Mouse (Mus musculus): ENCODE data around the gene Ogfod3. TPM values are rescaled to one million over a fixed set of nuclear protein-coding genes. Genes with fewer than 3 reads are reported as not detected.
A peak's percentile ranks its signal among the peaks of the same experiment; 100 is the strongest.

The Ogfod3 gene
- polyA plus RNA-seq (2014; fragmentation: Nextera tagmentation; extraction: Ambion mirVana) = 25.1 and 26.2 TPM in 2 replicates

- peak within 1 kb of the TSS; percentile 60 for H3K4me3 ChIP-seq (ENCODE audit: low read depth, low read length)
- peak within 1 kb of the TSS; percentile 64 for H3K9ac ChIP-seq
- ATAC-seq (ENCODE audit: insufficient read depth) = peak; percentile 98
- H3K27ac ChIP-seq (ENCODE audit: low read depth) = peak within 1 kb of the TSS; percentile 79
- no peak for TF ChIP-seq CTCF (IDR thresholded peaks at IDR 0.05; ENCODE audit: low read depth)
- WGBS = under 1% methylated on average over 68 of the region's 70 CpGs
- DNase-seq = peak; percentile 98
- H3K4me1 ChIP-seq (ENCODE audit: insufficient read depth) = no peaks in the 10 kb centered on the region
- H3K4me2 ChIP-seq = peak within 1 kb of the TSS; percentile 82
- no peaks in the 10 kb centered on the region for H3K9me3 ChIP-seq (ENCODE audit: low read depth, low read length)
- H3K27me3 ChIP-seq (ENCODE audit: insufficient read depth, low read length) = no peaks in the 10 kb centered on the region
- H3K36me3 ChIP-seq (ENCODE audit: insufficient read depth) = peaks cover 17% of the 10 kb centered on the region; the same call in 1 of the 2 replicates
These were observed at the start of gene Ogfod3, which contains the start of gene Hexdc for GRCm38 (mm10) chr11:121204161-121205006. Gene Ogfod3 (minus strand): TSS chr11:121204711. Gene Hexdc (plus strand): TSS chr11:121204433.

- Histone ChIP-seq H3K4me1 (ENCODE audit: insufficient read depth) (no peaks in the 10 kb centered on the region), H3K4me3 (ENCODE audit: low read depth, low read length) (no peak overlapping the region), H3K9me3 (ENCODE audit: low read depth, low read length) (no peaks in the 10 kb centered on the region), H3K27me3 (ENCODE audit: insufficient read depth, low read length) (no peaks in the 10 kb centered on the region), H3K27ac (ENCODE audit: low read depth) (no peak overlapping the region), H3K4me2 (no peak overlapping the region), H3K9ac (no peak overlapping the region), H3K36me3 (ENCODE audit: insufficient read depth) (peaks cover 96% of the 10 kb centered on the region)
- WGBS = 81% methylated on average over 8 of the region's 8 CpGs
- DNase-seq (no peak), ATAC-seq (ENCODE audit: insufficient read depth) (no peak)
- no peak for TF ChIP-seq CTCF (IDR thresholded peaks at IDR 0.05; ENCODE audit: low read depth)
These were observed 45.7 kb upstream of the Ogfod3 start for GRCm38 (mm10) chr11:121250196-121250595.

GRCm38 (mm10) chr11:121239669-121240068, 35.2 kb upstream of the Ogfod3 start:
- Histone ChIP-seq H3K9me3 (ENCODE audit: low read depth, low read length) (no peaks in the 10 kb centered on the region), H3K27me3 (ENCODE audit: insufficient read depth, low read length) (no peaks in the 10 kb centered on the region), H3K4me2 (peak overlapping the region; percentile 68), H3K4me1 (ENCODE audit: insufficient read depth) (no peaks in the 10 kb centered on the region), H3K27ac (ENCODE audit: low read depth) (peak overlapping the region; percentile 42; the same call in 1 of the 2 replicates), H3K9ac (no peak overlapping the region), H3K36me3 (ENCODE audit: insufficient read depth) (peaks cover 53% of the 10 kb centered on the region), H3K4me3 (ENCODE audit: low read depth, low read length) (peak overlapping the region; percentile 74; the same call in 1 of the 2 replicates)
- DNase-seq (no peak), ATAC-seq (ENCODE audit: insufficient read depth) (no peak)
- WGBS = 84% methylated on average over 2 of the region's 2 CpGs
- TF ChIP-seq CTCF (IDR thresholded peaks at IDR 0.05; ENCODE audit: low read depth) = no peak

GRCm38 (mm10) chr11:121237345-121238128, 33.0 kb upstream of the Ogfod3 start:
- TF ChIP-seq CTCF (IDR thresholded peaks at IDR 0.05; ENCODE audit: low read depth) = peak; percentile 61
- Histone ChIP-seq H3K4me2 (peak overlapping the region; percentile 68), H3K36me3 (ENCODE audit: insufficient read depth) (peaks cover 35% of the 10 kb centered on the region), H3K4me3 (ENCODE audit: low read depth, low read length) (peak overlapping the region; percentile 74), H3K9ac (peak overlapping the region; percentile 76), H3K27ac (ENCODE audit: low read depth) (peak overlapping the region; percentile 94), H3K4me1 (ENCODE audit: insufficient read depth) (no peaks in the 10 kb centered on the region), H3K27me3 (ENCODE audit: insufficient read depth, low read length) (no peaks in the 10 kb centered on the region), H3K9me3 (ENCODE audit: low read depth, low read length) (no peaks in the 10 kb centered on the region)
- WGBS = 3% methylated on average over 28 of the region's 28 CpGs
- DNase-seq = peak; percentile 57
- peak; percentile 52 for ATAC-seq (ENCODE audit: insufficient read depth)

GRCm38 (mm10) chr11:121236564-121237344, 32.2 kb upstream of the Ogfod3 start, which contains the start of gene Narf:
Gene Narf (plus strand): TSS chr11:121237253.
- under 1% methylated on average over 50 of the region's 50 CpGs for WGBS
- DNase-seq (peak; percentile 99), ATAC-seq (ENCODE audit: insufficient read depth) (peak; percentile 100)
- H3K27me3 ChIP-seq (ENCODE audit: insufficient read depth, low read length) = no peaks in the 10 kb centered on the region
- H3K9ac ChIP-seq = peak within 1 kb of the TSS; percentile 76
- H3K4me1 ChIP-seq (ENCODE audit: insufficient read depth) = no peaks in the 10 kb centered on the region
- peak within 1 kb of the TSS; percentile 100 for H3K27ac ChIP-seq (ENCODE audit: low read depth)
- H3K4me2 ChIP-seq = peak within 1 kb of the TSS; percentile 68
- H3K4me3 ChIP-seq (ENCODE audit: low read depth, low read length) = peak within 1 kb of the TSS; percentile 74
- peaks cover 27% of the 10 kb centered on the region for H3K36me3 ChIP-seq (ENCODE audit: insufficient read depth)
- peak; percentile 72 for TF ChIP-seq CTCF (IDR thresholded peaks at IDR 0.05; ENCODE audit: low read depth)
- no peaks in the 10 kb centered on the region for H3K9me3 ChIP-seq (ENCODE audit: low read depth, low read length)

- WGBS = 25% methylated on average over 9 of the region's 9 CpGs
These were observed 31.1 kb upstream of the Ogfod3 start for GRCm38 (mm10) chr11:121235475-121236238.

More at GRCm38 (mm10) chr11:121235475-121236238, 31.1 kb upstream of the Ogfod3 start:
- Histone ChIP-seq H3K4me3 (ENCODE audit: low read depth, low read length) (0 out of 2 replicates have a peak overlapping the region, but pooled peaks have one; percentile 74), H3K4me2 (peak overlapping the region; percentile 63), H3K9ac (no peak overlapping the region), H3K27me3 (ENCODE audit: insufficient read depth, low read length) (no peaks in the 10 kb centered on the region), H3K4me1 (ENCODE audit: insufficient read depth) (no peaks in the 10 kb centered on the region), H3K36me3 (ENCODE audit: insufficient read depth) (peaks cover 16% of the 10 kb centered on the region), H3K27ac (ENCODE audit: low read depth) (peak overlapping the region; percentile 100), H3K9me3 (ENCODE audit: low read depth, low read length) (no peaks in the 10 kb centered on the region)
- peak; percentile 50 for TF ChIP-seq CTCF (IDR thresholded peaks at IDR 0.05; ENCODE audit: low read depth)
- ATAC-seq (ENCODE audit: insufficient read depth) = no peak
- DNase-seq = peak; percentile 66

Data from lung, embryonic 14.5 days (tissue).